ENCODE assay signal across 8 mouse cellular contexts in the genomic region with DNA sequence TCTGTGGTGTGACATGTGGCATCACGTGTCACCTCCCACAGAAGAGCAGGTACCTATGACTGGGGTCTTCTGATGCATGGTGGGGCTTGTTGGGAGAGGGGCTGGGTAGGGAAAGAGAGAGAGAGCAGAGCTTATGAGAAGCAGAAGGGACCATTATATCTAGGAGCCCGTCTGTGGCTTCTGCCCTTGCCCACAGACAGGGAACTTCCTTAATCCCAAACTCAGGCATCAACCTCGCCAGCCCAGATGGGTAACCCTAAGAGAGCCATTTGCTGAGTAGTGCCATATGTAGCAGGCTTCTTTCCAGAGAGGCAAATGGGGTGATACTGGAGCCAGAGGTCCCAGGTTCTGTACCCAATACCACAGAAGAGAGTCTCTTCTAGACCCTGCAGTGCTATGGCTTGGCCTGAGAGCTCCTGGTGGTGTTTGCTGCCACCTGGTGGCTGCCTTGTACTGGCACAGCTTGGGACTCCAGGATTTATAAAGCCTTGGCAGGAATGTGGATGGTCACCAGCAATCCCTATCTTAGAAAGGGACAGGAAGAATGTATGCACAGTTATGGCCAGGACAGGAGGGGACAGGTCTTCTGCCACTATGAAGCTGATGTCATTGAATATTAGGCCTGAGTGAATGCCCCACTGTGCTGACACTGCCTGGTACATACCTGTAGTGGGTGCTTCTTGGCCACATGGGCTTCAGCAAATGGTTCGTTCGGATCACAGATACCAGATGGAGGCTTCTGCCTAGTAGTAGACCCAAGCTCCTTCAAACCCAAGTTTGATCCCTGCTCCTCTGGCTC. TPM values are rescaled to one million over a fixed set of nuclear protein-coding genes. Genes with fewer than 3 reads are reported as not detected.
A peak's percentile ranks its signal among the peaks of the same experiment; 100 is the strongest.
DNase-seq lines count a peak whose midpoint lies in the region; ATAC-seq lines count a peak whose summit lies in the region.

No protein-coding gene starts in this region.

- H3K4me1 ChIP-seq in hindbrain, embryonic 12.5 days, result no peaks in the 10 kb centered on the region
- no peaks in the 10 kb centered on the region for H3K4me1 ChIP-seq in lung, embryonic 16.5 days (replicated peaks; ENCODE audit: control insufficient read depth, insufficient read depth, low read length)

- peak; percentile 73 for DNase-seq in R1 (ENCODE audit: low read depth, low spot score)
- peak; percentile 93 to 94 for DNase-seq in cerebellum, postnatal 10 days
- peak; percentile 59 to 76 for DNase-seq in frontal cortex, postnatal 14 days (ENCODE audit: low spot score in 2 of 2)
- peak; percentile 68 for DNase-seq in layer of hippocampus, adult 9-11 months
- DNase-seq in ovary, postnatal 36 days (ENCODE audit: low spot score), result peak; percentile 82
- DNase-seq in thymus, postnatal 25 days, result peak; percentile 83

- H3K4me2 ChIP-seq in hindbrain, embryonic 12.5 days (replicated peaks), result no peak overlapping the region
- H3K4me2 ChIP-seq in lung, embryonic 16.5 days (ENCODE audit: low read depth, low read length), result no peak overlapping the region

- H3K4me3 ChIP-seq in hindbrain, embryonic 12.5 days, result no peak overlapping the region
- no peak overlapping the region for H3K4me3 ChIP-seq in lung, embryonic 16.5 days (ENCODE audit: low read length)

- no peak overlapping the region for H3K9ac ChIP-seq in hindbrain, embryonic 12.5 days
- no peak overlapping the region for H3K9ac ChIP-seq in lung, embryonic 16.5 days (ENCODE audit: low read length)

- peak; percentile 91 for ATAC-seq in hindbrain, embryonic 12.5 days (ENCODE audit: low FRiP score)
- peak; percentile 86 for ATAC-seq in lung, embryonic 16.5 days (ENCODE audit: low read depth)

- WGBS in hindbrain, embryonic 12.5 days, result 86% methylated on average over 5 of the region's 5 CpGs
- 87% methylated on average over 5 of the region's 5 CpGs for WGBS in lung, embryonic 16.5 days

- no peak overlapping the region for H3K27ac ChIP-seq in hindbrain, embryonic 12.5 days
- no peak overlapping the region for H3K27ac ChIP-seq in lung, embryonic 16.5 days (ENCODE audit: low read length)

- H3K9me3 ChIP-seq in hindbrain, embryonic 12.5 days (replicated peaks), result no peaks in the 10 kb centered on the region; the same call in 1 of the 2 replicates
- no peaks in the 10 kb centered on the region; the same call in 1 of the 2 replicates for H3K9me3 ChIP-seq in lung, embryonic 16.5 days (ENCODE audit: control insufficient read depth, low read length)

- no peaks in the 10 kb centered on the region for H3K27me3 ChIP-seq in hindbrain, embryonic 12.5 days
- no peaks in the 10 kb centered on the region for H3K27me3 ChIP-seq in lung, embryonic 16.5 days (ENCODE audit: control insufficient read depth, insufficient read depth, low read depth, low read length)

- peaks cover 55% of the 10 kb centered on the region for H3K36me3 ChIP-seq in hindbrain, embryonic 12.5 days
- H3K36me3 ChIP-seq in lung, embryonic 16.5 days (ENCODE audit: control insufficient read depth, insufficient read depth, low read length), result peaks cover 17% of the 10 kb centered on the region

RNA-seq across cellular contexts. Expression of gene Ambp, which starts 35.8 kb away (rescaled TPM):
- polyA plus RNA-seq in hindbrain, embryonic 12.5 days (2016; fragmentation: Nextera tagmentation; extraction: Ambion mirVana), result not detected in 2 replicates
- polyA plus RNA-seq in lung, embryonic 16.5 days (2015; fragmentation: Nextera tagmentation; extraction: Ambion mirVana), result 2.3 and 22.1 TPM in 2 replicates

RNA-seq across cellular contexts. Expression of gene Kif12, which starts 53.1 kb away (rescaled TPM):
- polyA plus RNA-seq in hindbrain, embryonic 12.5 days (2016; fragmentation: Nextera tagmentation; extraction: Ambion mirVana), result 0.27 TPM in 1 of 2 replicates, not detected in the other
- polyA plus RNA-seq in lung, embryonic 16.5 days (2015; fragmentation: Nextera tagmentation; extraction: Ambion mirVana), result 4.8 and 5.4 TPM in 2 replicates
